Mouse (Mus musculus) kidney, postnatal 0 days (tissue): Measurements from ENCODE around the gene Glud1. TPM values are rescaled to one million over a fixed set of nuclear protein-coding genes. Genes with fewer than 3 reads are reported as not detected.

Experiments used
- ATAC-seq: fragments of 200-750 bp; cut with Nextera tagmentation; replicated peaks from 2 replicates; pipeline ENCODE4 v1.8.0; 2017; ENCODE audit warnings: low read depth, moderate number of reproducible peaks, moderate TSS enrichment, moderate library complexity; ENCODE audit not compliant: low FRiP score
- DNase-seq: peaks from one replicate; pipeline ENCODE4 v3.0.0-alpha.2; 2016; ENCODE audit warnings: low spot score
- H3K27ac ChIP-seq: fragments of 300-500 bp; sonication (generic); 2 replicates; pipeline ENCODE4 v1.5.1; 2014; ENCODE audit warnings: mild to moderate bottlenecking
- H3K27me3 ChIP-seq: fragments of 300-500 bp; sonication (generic); 2 replicates; pipeline ENCODE4 v1.6.1; 2014; ENCODE audit warnings: low read length, mixed read lengths; ENCODE audit not compliant: insufficient read depth
- H3K36me3 ChIP-seq: fragments of 300-500 bp; sonication (generic); 2 replicates; pipeline ENCODE4 v1.6.1; 2014; ENCODE audit warnings: low read length, mixed read lengths; ENCODE audit not compliant: insufficient read depth
- H3K4me1 ChIP-seq: fragments of 300-500 bp; sonication (generic); replicated peaks from 2 replicates; pipeline ENCODE4 v1.6.1; 2014; ENCODE audit warnings: antibody characterized with exemption, low read length, mixed read lengths; ENCODE audit not compliant: insufficient read depth
- H3K4me2 ChIP-seq: fragments of 300-500 bp; sonication (generic); 2 replicates; pipeline ENCODE4 v1.6.1; 2014; ENCODE audit warnings: mild to moderate bottlenecking, low read length, moderate library complexity, mixed read lengths
- H3K4me3 ChIP-seq: fragments of 300-500 bp; sonication (generic); replicated peaks from 2 replicates; pipeline ENCODE4 v1.5.1; 2014; ENCODE audit warnings: low read depth, low read length
- H3K9ac ChIP-seq: fragments of 300-500 bp; sonication (generic); 2 replicates; pipeline ENCODE4 v1.6.1; 2014; ENCODE audit warnings: low read depth, low read length
- H3K9me3 ChIP-seq: fragments of 300-500 bp; sonication (generic); replicated peaks from 2 replicates; pipeline ENCODE4 v1.6.1; 2016; ENCODE audit warnings: low read length, inconsistent platforms, mixed read lengths
- CTCF ChIP-seq: IDR thresholded peaks from 2 replicates; pipeline ENCODE4 v1.5.1; 2016; ENCODE audit warnings: antibody characterized with exemption, low read depth, mild to moderate bottlenecking, moderate library complexity
- WGBS: fragments of 180-500 bp; shearing (Covaris S2); extraction: QIAGEN DNeasy Blood & Tissue Kit; methylation state at CpG from one replicate; pipeline ENCODE4 v1.1.7; 2014; 5-methylcytosine and 5-hydroxymethylcytosine counted together
- polyA plus RNA-seq: library from polyadenylated mRNA; unstranded; fragments of >200 nt; fragmentation: Nextera tagmentation; extraction: Ambion mirVana; gene quantifications from 2 replicates; pipeline ENCODE4 v1.2.1, GENCODE M21; 2015

The Glud1 gene
- polyA plus RNA-seq, 1 experiment from 2014 or later: 160 TPM

GRCm38 (mm10) chr14:34330657-34331158 is 20.2 kb downstream of the Glud1 start:
- Histone ChIP-seq H3K4me2 (no peak overlapping the region), H3K4me3 (no peak overlapping the region), H3K4me1 (no peaks in the 10 kb centered on the region), H3K9ac (no peak overlapping the region), H3K27me3 (no peaks in the 10 kb centered on the region), H3K27ac (no peak overlapping the region), H3K36me3 (peaks cover 40% of the 10 kb centered on the region), H3K9me3 (no peaks in the 10 kb centered on the region)
- ATAC-seq: no peak
- 94% methylated on average over 9 of the region's 9 CpGs for WGBS
- no peak for TF ChIP-seq CTCF
- DNase-seq: no peak

DNA sequence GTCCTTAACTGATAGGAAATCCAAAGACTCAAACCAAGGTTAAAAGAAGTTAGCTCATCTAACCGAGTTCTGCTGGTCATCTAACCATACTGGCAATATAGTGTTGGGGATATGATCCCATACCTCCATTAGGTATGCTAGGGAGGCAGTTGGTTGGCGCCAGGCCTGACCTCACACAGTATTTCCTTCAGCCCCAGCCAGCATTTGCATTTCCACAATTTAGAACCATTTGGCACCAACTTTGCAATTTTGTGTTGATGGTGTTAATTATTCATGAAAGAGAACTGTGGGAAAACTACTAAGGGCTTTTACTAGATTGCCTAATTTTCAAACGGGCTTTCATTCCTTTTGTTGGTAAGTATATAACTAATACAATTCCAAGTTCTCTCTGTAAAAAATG is 21.4 kb downstream of the Glud1 start:
- TF ChIP-seq CTCF: no peak
- Histone ChIP-seq H3K4me1 (no peaks in the 10 kb centered on the region), H3K36me3 (peaks cover 51% of the 10 kb centered on the region), H3K27ac (no peak overlapping the region), H3K4me3 (no peak overlapping the region), H3K4me2 (no peak overlapping the region), H3K9ac (no peak overlapping the region), H3K27me3 (no peaks in the 10 kb centered on the region), H3K9me3 (no peaks in the 10 kb centered on the region)
- ATAC-seq (no peak), DNase-seq (no peak)
- 85% methylated on average over 3 of the region's 3 CpGs for WGBS

- DNase-seq (no peak), ATAC-seq (no peak)
- Histone ChIP-seq H3K27me3 (no peaks in the 10 kb centered on the region), H3K4me3 (no peak overlapping the region), H3K9me3 (no peaks in the 10 kb centered on the region), H3K4me1 (no peaks in the 10 kb centered on the region), H3K36me3 (peaks cover 51% of the 10 kb centered on the region), H3K9ac (no peak overlapping the region), H3K4me2 (no peak overlapping the region), H3K27ac (no peak overlapping the region)
- WGBS: 92% methylated on average over 5 of the region's 5 CpGs
- no peak for TF ChIP-seq CTCF
Observed at GRCm38 (mm10) chr14:34332476-34332875, 21.9 kb downstream of the Glud1 start.

DNA sequence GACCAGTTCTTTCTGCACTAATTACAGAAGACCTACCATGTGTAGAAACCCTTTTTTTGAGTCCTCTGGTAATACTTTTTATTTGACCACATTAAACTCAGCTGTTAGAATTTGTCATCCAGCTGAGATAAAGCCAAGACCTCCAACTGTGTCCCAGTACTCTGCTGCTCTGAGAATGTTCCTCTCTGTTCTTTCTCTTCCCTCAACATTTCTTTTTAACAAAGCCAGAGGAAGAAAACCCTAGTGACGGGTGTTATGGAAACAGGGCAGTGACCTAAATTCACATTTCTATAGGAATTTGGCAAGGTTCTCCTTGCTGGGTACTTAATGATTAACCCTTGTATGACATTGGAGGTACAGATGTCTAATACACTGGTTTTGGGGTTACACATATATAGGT is 28.9 kb downstream of the Glud1 start:
- Histone ChIP-seq H3K4me3 (no peak overlapping the region), H3K4me1 (no peaks in the 10 kb centered on the region), H3K9me3 (no peaks in the 10 kb centered on the region), H3K9ac (no peak overlapping the region), H3K27me3 (no peaks in the 10 kb centered on the region), H3K36me3 (peaks cover 59% of the 10 kb centered on the region), H3K27ac (no peak overlapping the region), H3K4me2 (no peak overlapping the region)
- no peak for DNase-seq
- WGBS: 57% methylated on average over 1 of the region's 1 CpGs
- ATAC-seq: no peak
- TF ChIP-seq CTCF: no peak

GRCm38 (mm10) chr14:34341993-34342392 is 31.5 kb downstream of the Glud1 start:
- TF ChIP-seq CTCF: no peak
- no peak overlapping the region for H3K4me2 ChIP-seq
- no peaks in the 10 kb centered on the region for H3K9me3 ChIP-seq
- peaks cover 46% of the 10 kb centered on the region for H3K36me3 ChIP-seq
- DNase-seq (no peak), ATAC-seq (no peak)
- H3K4me1 ChIP-seq: no peaks in the 10 kb centered on the region
- H3K27me3 ChIP-seq: no peaks in the 10 kb centered on the region
- H3K27ac ChIP-seq: no peak overlapping the region
- WGBS: 90% methylated on average over 4 of the region's 4 CpGs
- H3K9ac ChIP-seq: no peak overlapping the region
- H3K4me3 ChIP-seq: no peak overlapping the region

- Histone ChIP-seq H3K36me3 (peaks cover 39% of the 10 kb centered on the region), H3K9ac (no peak overlapping the region), H3K27ac (no peak overlapping the region), H3K4me3 (no peak overlapping the region), H3K4me1 (no peaks in the 10 kb centered on the region), H3K27me3 (no peaks in the 10 kb centered on the region), H3K4me2 (no peak overlapping the region), H3K9me3 (no peaks in the 10 kb centered on the region)
- WGBS: 92% methylated on average over 4 of the region's 4 CpGs
- DNase-seq (no peak), ATAC-seq (no peak)
- no peak for TF ChIP-seq CTCF
Observed at GRCm38 (mm10) chr14:34343078-34343477, 32.6 kb downstream of the Glud1 start.

GRCm38 (mm10) chr14:34344361-34344760 is 33.8 kb downstream of the Glud1 start:
- H3K4me3 ChIP-seq: no peak overlapping the region
- H3K36me3 ChIP-seq: peaks cover 36% of the 10 kb centered on the region
- no peak overlapping the region for H3K27ac ChIP-seq
- H3K9me3 ChIP-seq: no peaks in the 10 kb centered on the region
- ATAC-seq (no peak), DNase-seq (no peak)
- H3K4me2 ChIP-seq: no peak overlapping the region
- WGBS: 87% methylated on average over 5 of the region's 5 CpGs
- H3K9ac ChIP-seq: no peak overlapping the region
- TF ChIP-seq CTCF: no peak
- no peaks in the 10 kb centered on the region for H3K4me1 ChIP-seq
- no peaks in the 10 kb centered on the region for H3K27me3 ChIP-seq
